In the genomic region with DNA sequence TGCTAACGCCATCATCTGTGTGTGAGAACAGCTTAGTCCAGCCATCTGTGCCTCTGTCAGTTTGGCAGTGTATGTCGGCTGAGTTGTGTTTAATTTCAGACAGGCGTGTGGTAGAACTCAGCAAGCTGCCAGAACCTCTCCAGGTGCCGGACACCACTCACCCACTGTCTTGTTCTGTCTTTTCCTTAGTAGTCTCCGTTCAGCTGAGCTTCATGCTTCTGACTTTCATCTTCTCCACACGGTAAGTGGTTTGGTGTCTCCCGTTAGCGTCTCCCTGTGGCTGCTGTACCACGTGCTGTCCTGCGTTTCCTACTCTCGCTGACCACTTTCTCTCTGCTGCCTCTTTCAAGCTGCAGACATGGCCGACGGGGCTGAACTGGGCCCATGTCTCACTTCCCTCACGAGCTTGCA, we compare ENCODE assay signal across 17 mouse cellular contexts.
DNase-seq lines count a peak whose midpoint lies in the region; ATAC-seq and TF ChIP-seq lines count a peak whose summit lies in the region.
"Had no signal": no experiment of that assay in that cellular context is flagged by ENCODE, and none has a peak within 500 bp of the region (broad histone marks: within the 10 kb centered on the region; RNA-seq: fewer than 3 reads in every experiment).

No protein-coding gene starts in this region.

- no peak for TF ChIP-seq CTCF in gastrocnemius, adult 2 months (IDR thresholded peaks at IDR 0.05)
- TF ChIP-seq CTCF in stomach, postnatal 0 days (IDR thresholded peaks at IDR 0.05; ENCODE audit: low read depth), result no peak

- no peaks in the 10 kb centered on the region for H3K27me3 ChIP-seq in stomach, postnatal 0 days (ENCODE audit: control insufficient read depth, insufficient read depth, low read length)
- H3K27me3 ChIP-seq: megakaryocyte, embryonic 14.5 days had no signal

- 0 out of 2 replicates have a peak, but pooled peaks cover 2% of the 10 kb centered on the region for H3K36me3 ChIP-seq in stomach, postnatal 0 days (ENCODE audit: control insufficient read depth, insufficient read depth, low read length)

- 94% methylated on average over 14 of the region's 14 CpGs for WGBS in stomach, postnatal 0 days

- no peak for TF ChIP-seq EP300 in stomach, postnatal 0 days (optimal IDR thresholded peaks at IDR 0.05)

- DNase-seq in left cerebral cortex, adult 11 months (ENCODE audit: low spot score), result peak; percentile 27
- no peak for DNase-seq in left cerebral cortex, postnatal 4 days
- peak; percentile 28 to 30 for DNase-seq in frontal cortex, adult 2 months (ENCODE audit: extremely low spot score in 1 of 2, low spot score in 1 of 2)
- peak; percentile 15 to 36 for DNase-seq in left cerebral cortex, adult 18-20 months (ENCODE audit: low spot score in 2 of 2)
- peak; percentile 57 for DNase-seq in telencephalon, adult 2 months (ENCODE audit: low read depth, low spot score)
- no peak for DNase-seq in adrenal gland, postnatal 14 days
- no peak for DNase-seq in gastrocnemius, adult 2 months
- no peak for DNase-seq in stomach, postnatal 0 days (ENCODE audit: low spot score)
- DNase-seq: adrenal gland, adult 2 months; heart, adult 2 months; kidney, adult 18-20 months; kidney, postnatal 4 days; lung, embryonic 14.5 days; thymus, postnatal 36 days had no signal

- H3K9ac ChIP-seq in stomach, postnatal 0 days (ENCODE audit: low read length), result no peak overlapping the region
- H3K9ac ChIP-seq: lung, embryonic 14.5 days had no signal

- ATAC-seq in stomach, postnatal 0 days (ENCODE audit: low FRiP score, low TSS enrichment), result no peak
- ATAC-seq: hindbrain, embryonic 16.5 days had no signal

- no peaks in the 10 kb centered on the region for H3K4me1 ChIP-seq in stomach, postnatal 0 days (replicated peaks; ENCODE audit: control insufficient read depth, insufficient read depth)
- H3K4me1 ChIP-seq: megakaryocyte, embryonic 14.5 days had no signal

- intact Hi-C loops in left cerebral cortex, postnatal 4 days (cut with DNase I), result no loop called here
- intact Hi-C loops in gastrocnemius, adult 2 months (cut with DNase I), result no loop called here

- H3K27ac ChIP-seq in gastrocnemius, adult 2 months, result no peak overlapping the region
- no peak overlapping the region for H3K27ac ChIP-seq in stomach, postnatal 0 days (replicated peaks)
- H3K27ac ChIP-seq: embryonic facial prominence, embryonic 10.5 days; heart, adult 2 months had no signal

- H3K4me3 ChIP-seq in gastrocnemius, adult 2 months, result no peak overlapping the region
- no peak overlapping the region for H3K4me3 ChIP-seq in stomach, postnatal 0 days (ENCODE audit: low read depth, low read length)
- H3K4me3 ChIP-seq: embryonic facial prominence, embryonic 10.5 days; heart, adult 2 months; megakaryocyte, embryonic 14.5 days had no signal

- H3K9me3 ChIP-seq in stomach, postnatal 0 days (ENCODE audit: control insufficient read depth, low read length), result no peaks in the 10 kb centered on the region
- H3K9me3 ChIP-seq: embryonic facial prominence, embryonic 10.5 days had no signal

- no peak overlapping the region for H3K4me2 ChIP-seq in stomach, postnatal 0 days (replicated peaks; ENCODE audit: low read depth)
- H3K4me2 ChIP-seq: lung, embryonic 14.5 days had no signal

Comparison
In these comparisons a context has a peak if more than half of its experiments do, and no peak if none do; other contexts are left out.
1. DNase-seq: peak in left cerebral cortex, adult 11 months (single experiment), frontal cortex, adult 2 months (2 of 2), left cerebral cortex, adult 18-20 months (2 of 2) and telencephalon, adult 2 months (single experiment); none in left cerebral cortex, postnatal 4 days (single experiment), adrenal gland, postnatal 14 days (single experiment), gastrocnemius, adult 2 months (single experiment) and stomach, postnatal 0 days (single experiment).